Mouse (Mus musculus): ENCODE results near the gene Slc35d3.

Gene Slc35d3

DNA sequence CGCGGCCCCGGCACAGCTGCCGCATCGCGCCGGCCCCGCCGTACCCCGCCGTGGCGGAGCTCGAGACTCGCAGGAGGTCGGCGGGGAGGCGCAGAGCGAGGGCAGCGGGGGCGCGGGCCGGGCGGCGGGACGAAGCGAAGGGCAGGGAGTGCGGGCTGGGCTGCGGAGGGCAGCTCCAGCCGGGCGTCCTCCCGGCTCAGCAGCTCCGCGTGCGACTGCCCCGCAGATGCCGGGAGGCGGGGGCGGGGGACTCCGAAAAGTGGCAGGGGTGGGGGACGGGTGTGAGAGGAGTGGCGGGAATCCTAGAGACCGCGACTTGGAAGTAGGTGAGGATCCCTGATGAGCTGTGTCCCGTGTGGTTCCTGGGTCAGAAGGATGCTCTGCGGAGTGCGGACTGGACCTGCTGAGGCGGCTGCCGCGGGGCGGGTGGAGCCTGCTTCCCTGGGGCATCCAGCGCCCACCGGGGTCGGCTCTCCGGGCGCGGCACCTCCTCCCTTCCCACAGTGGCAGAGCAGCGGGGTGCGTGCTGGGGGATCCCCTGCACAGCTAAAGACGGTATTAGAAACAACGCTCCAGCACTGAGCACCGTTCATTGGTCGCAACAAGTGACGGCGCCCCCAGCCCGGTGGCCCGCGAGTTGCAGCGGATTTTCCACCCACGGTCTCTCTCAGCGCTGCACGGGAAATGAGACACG is at the start of gene Slc35d3:
TSS of gene Slc35d3 (minus strand) at position 462 of the 694 bp plus-strand sequence.
- DNase-seq (ENCODE audit: extremely low spot score) = peak; percentile 44

- DNase-seq (ENCODE audit: extremely low spot score) = no peak
These were observed 48.9 kb upstream of the Slc35d3 start for GRCm38 (mm10) chr10:19900191-19900590.

- DNase-seq (ENCODE audit: extremely low spot score) = peak; percentile 42
These were observed 42.7 kb upstream of the Slc35d3 start for GRCm38 (mm10) chr10:19893976-19894375.

- DNase-seq (ENCODE audit: extremely low spot score) = no peak
These were observed 41.9 kb upstream of the Slc35d3 start for GRCm38 (mm10) chr10:19893146-19893545.

- no peak for DNase-seq (ENCODE audit: extremely low spot score)
These were observed 40.4 kb upstream of the Slc35d3 start for GRCm38 (mm10) chr10:19891686-19892085.

DNA sequence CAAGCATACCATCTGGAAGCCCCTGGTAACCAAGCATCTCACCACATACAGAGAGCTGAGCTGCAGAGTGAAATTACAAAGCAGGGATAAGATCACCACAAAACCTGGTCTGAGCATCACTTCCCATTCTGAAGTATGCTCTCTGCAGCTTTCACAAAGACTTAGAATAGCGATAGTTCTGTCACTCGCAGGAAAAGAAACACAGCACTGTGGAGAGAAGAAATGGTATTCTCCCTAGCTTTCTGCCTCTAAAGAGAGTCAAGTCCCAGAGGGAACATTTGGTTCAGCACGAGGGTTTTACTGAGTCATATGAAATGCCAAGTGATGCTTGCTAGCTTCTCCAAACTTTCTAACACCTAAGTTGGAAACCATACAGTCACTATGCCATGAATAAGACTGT is 38.6 kb upstream of the Slc35d3 start:
- no peak for DNase-seq (ENCODE audit: extremely low spot score)

DNA sequence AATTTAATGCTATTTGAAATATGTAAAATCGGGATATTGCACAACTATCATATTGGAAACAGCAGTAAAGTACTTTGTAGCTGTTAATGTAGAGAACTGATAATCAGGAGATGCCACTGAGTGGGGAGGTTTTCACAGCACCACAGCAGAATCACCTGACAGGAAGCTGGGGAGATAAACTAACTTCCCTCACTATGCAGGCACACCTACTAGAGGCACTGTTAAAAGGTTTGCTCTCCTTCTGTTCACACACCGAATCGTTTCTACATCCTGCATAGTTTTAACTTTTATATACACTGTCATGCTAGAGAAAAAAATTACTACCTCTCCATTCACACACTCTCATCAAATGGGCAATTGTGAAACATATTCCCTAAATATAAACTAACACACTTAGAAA is 35.0 kb upstream of the Slc35d3 start:
- no peak for DNase-seq (ENCODE audit: extremely low spot score)

DNA sequence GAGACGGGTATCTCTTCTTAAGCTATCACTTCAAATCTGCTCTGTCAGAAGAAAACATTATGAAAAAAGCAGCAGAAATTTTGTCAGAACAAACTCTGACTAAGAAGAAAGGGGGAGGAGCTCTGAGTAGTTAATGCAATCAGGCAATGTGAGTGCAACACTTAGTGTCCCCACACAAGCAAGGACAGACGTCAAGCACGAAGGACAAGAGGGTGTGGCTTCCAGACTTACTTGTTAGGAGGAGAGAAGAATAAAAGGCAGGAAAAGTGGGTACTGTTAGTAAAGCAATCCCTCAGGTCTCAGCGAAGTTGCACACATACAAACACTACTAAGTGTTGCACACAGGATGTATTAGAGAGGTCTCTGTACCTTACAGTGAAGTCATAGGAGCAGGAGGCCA is 33.1 kb upstream of the Slc35d3 start:
- DNase-seq (ENCODE audit: extremely low spot score) = no peak

GRCm38 (mm10) chr10:19880437-19880836 is 29.2 kb upstream of the Slc35d3 start:
- no peak for DNase-seq (ENCODE audit: extremely low spot score)

DNA sequence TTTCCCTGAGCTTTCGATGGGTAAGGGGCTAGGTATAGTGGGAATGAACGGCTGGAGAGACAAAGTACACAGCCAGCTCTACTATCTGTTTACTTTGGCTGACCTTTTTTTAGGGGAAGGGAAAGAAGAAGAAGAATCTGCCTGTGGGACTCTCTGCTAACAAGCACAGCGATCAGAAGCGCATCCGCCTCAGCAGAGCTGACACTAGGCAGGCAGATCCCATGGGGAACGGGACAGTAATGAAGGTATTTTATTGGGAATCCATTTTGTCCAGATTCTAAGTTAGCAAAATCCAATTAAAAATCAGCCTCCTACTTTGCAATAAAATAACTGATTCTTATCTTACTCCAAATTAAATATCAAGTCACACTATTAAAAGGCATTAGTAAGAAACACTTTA is 27.9 kb upstream of the Slc35d3 start:
- no peak for DNase-seq (ENCODE audit: extremely low spot score)

DNA sequence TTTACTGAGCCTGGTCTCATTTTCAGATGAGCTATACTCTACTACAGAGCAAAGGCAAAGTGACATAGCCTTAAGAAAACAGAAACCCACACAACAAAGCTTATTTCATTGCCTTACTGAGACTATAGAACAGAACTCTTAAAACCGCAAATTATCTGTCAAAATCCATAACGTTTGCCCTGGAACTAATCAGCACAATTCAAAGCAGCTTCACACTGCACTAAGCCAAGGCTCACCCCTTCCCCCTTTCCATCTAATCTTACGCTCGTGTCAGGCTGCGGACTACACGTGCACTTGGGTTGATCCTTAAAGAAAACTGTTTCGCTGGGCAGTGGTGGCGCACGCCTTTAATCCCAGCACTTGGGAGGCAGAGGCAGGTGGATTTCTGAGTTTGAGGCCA is 26.4 kb upstream of the Slc35d3 start:
- DNase-seq (ENCODE audit: extremely low spot score) = no peak

- DNase-seq (ENCODE audit: extremely low spot score) = no peak
These were observed 26.0 kb upstream of the Slc35d3 start for GRCm38 (mm10) chr10:19877257-19877656.

- no peak for DNase-seq (ENCODE audit: extremely low spot score)
These were observed 25.4 kb upstream of the Slc35d3 start for GRCm38 (mm10) chr10:19876669-19877068.

GRCm38 (mm10) chr10:19875346-19875745 is 24.1 kb upstream of the Slc35d3 start:
- no peak for DNase-seq (ENCODE audit: extremely low spot score)

GRCm38 (mm10) chr10:19855597-19856306 is 4.5 kb upstream of the Slc35d3 start:
- DNase-seq (ENCODE audit: extremely low spot score) = no peak

DNA sequence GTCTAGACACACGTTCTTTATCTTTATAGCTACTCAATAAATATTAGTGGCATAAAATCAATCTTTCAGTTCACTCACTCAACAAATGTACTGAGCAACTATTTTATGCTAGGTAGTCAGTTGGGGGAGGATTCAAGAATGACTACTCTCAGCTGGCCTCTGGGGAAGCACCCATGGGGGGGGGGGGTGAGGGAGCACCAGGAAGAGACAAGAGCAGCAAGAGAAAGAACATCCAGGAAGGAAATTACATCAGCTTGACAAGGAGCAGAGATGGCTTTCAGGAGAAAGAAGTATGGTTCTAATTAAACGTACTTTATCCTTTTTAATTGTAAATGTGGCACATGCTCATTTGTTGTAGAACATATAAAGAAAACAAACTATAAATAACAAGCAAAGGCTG is 2.4 kb upstream of the Slc35d3 start:
- no peak for DNase-seq (ENCODE audit: extremely low spot score)

GRCm38 (mm10) chr10:19852776-19853175 is 1.5 kb upstream of the Slc35d3 start:
- no peak for DNase-seq (ENCODE audit: extremely low spot score)

GRCm38 (mm10) chr10:19850544-19850997 is 688 bp downstream of the Slc35d3 start:
- DNase-seq (ENCODE audit: extremely low spot score) = peak; percentile 66

- DNase-seq (ENCODE audit: extremely low spot score) = peak; percentile 49
These were observed 1.4 kb downstream of the Slc35d3 start for GRCm38 (mm10) chr10:19849771-19850365.

DNA sequence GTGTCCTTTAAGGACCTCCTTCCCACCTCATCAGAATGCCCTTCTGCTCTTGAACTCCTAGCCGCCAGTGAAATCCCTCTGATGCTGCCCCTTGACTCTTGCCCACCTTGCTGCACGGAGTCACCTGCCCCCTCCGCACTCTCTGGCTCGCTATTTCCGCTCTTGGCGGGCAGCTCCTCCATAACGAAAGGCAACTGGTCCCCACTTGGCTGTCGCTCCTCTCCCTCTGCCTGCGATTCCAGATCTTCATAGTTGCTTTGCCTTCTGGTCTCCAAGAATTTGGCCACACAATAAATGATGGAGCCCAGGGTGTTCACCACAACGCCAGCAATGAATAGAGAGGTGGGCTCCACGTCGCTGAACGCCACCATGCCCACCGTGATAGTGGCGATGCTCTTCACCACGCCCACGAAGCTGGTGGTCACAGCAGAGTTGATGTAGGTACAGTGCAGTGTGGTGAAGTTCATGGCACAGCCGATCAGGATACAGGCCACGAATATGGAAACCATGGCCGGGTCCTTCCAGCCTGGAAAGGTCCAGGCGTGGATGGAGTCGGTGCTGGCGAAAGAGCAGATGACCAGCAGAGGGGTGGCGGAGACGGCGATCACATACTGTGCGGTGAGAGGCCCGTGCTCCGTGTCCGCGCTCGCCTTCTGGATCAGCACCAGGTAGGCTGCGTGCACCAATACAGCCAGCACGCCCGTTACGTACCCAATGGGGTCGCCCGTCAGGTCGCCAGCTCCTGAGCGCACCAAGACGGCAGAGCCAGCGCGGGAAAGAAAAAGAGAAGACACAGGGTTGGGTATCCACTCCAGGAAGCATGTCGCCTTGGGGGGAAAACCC is 2.1 kb downstream of the Slc35d3 start:
- DNase-seq (ENCODE audit: extremely low spot score) = peak; percentile 35

- no peak for DNase-seq (ENCODE audit: extremely low spot score)
These were observed 11.4 kb downstream of the Slc35d3 start for GRCm38 (mm10) chr10:19839836-19840235.

Measured in embryo, embryonic 9.5 days (tissue).